Mouse (Mus musculus) embryonic facial prominence, embryonic 11.5 days (tissue): ENCODE results near the gene Rora. TPM values are rescaled to one million over a fixed set of nuclear protein-coding genes. Genes with fewer than 3 reads are reported as not detected.

Experiments used
- ATAC-seq: fragments of 200-750 bp; cut with Nextera tagmentation; replicated peaks from 2 replicates; pipeline ENCODE4 v1.8.0; 2017; ENCODE audit warnings: low read depth; ENCODE audit not compliant: insufficient number of reproducible peaks, low FRiP score, low TSS enrichment
- DNase-seq: peaks from one replicate; pipeline ENCODE4 v3.0.0-alpha.2; 2015; ENCODE audit warnings: low spot score
- H3K27ac ChIP-seq: fragments of 300-500 bp; sonication (generic); replicated peaks from 2 replicates; pipeline ENCODE4 v1.5.1; 2014; ENCODE audit warnings: mild to moderate bottlenecking, low read depth, low read length, control low read depth
- H3K27me3 ChIP-seq: fragments of 300-500 bp; sonication (generic); 2 replicates; pipeline ENCODE4 v1.6.1; 2014; ENCODE audit warnings: mild to moderate bottlenecking, low read length, moderate library complexity, mixed read lengths; ENCODE audit not compliant: control insufficient read depth, insufficient read depth
- H3K36me3 ChIP-seq: fragments of 300-500 bp; sonication (generic); replicated peaks from 2 replicates; pipeline ENCODE4 v1.6.1; 2014; ENCODE audit warnings: low read depth, mild to moderate bottlenecking, low read length, moderate library complexity, mixed read lengths; ENCODE audit not compliant: control insufficient read depth, insufficient read depth
- H3K4me1 ChIP-seq: fragments of 300-500 bp; sonication (generic); 2 replicates; pipeline ENCODE4 v1.6.1; 2014; ENCODE audit warnings: low read length, mixed read lengths; ENCODE audit not compliant: control insufficient read depth, insufficient read depth
- H3K4me2 ChIP-seq: fragments of 300-500 bp; sonication (generic); 2 replicates; pipeline ENCODE4 v1.6.1; 2014; ENCODE audit warnings: low read depth, mild to moderate bottlenecking, control low read depth, low read length, moderate library complexity
- H3K4me3 ChIP-seq: fragments of 300-500 bp; sonication (generic); 2 replicates; pipeline ENCODE4 v1.5.1; 2014; ENCODE audit warnings: low read depth, low read length, control low read depth
- H3K9ac ChIP-seq: fragments of 300-500 bp; sonication (generic); replicated peaks from 2 replicates; pipeline ENCODE4 v1.6.1; 2014; ENCODE audit warnings: mild to moderate bottlenecking, control low read depth, low read length
- H3K9me3 ChIP-seq: fragments of 300-500 bp; sonication (generic); replicated peaks from 2 replicates; pipeline ENCODE4 v1.6.1; 2016; ENCODE audit warnings: mild to moderate bottlenecking, low read length, inconsistent platforms, mixed read lengths; ENCODE audit not compliant: control insufficient read depth
- WGBS: fragments of 180-500 bp; shearing (Covaris S2); extraction: QIAGEN DNeasy Blood & Tissue Kit; methylation state at CpG from one replicate; pipeline ENCODE4 v1.1.7; 2014; 5-methylcytosine and 5-hydroxymethylcytosine counted together
- polyA plus RNA-seq: library from polyadenylated mRNA; unstranded; fragments of >200 nt; fragmentation: Nextera tagmentation; extraction: Ambion mirVana; gene quantifications from 2 replicates; pipeline ENCODE4 v1.2.1, GENCODE M21; 2014

The Rora gene
- polyA plus RNA-seq, 1 experiment from 2014 or later = 5.7 TPM

GRCm38 (mm10) chr9:68672459-68672858, 18.9 kb downstream of the Rora start:
- Histone ChIP-seq H3K36me3 (no peaks in the 10 kb centered on the region), H3K27me3 (no peaks in the 10 kb centered on the region), H3K9me3 (no peaks in the 10 kb centered on the region), H3K27ac (no peak overlapping the region), H3K9ac (no peak overlapping the region), H3K4me1 (no peaks in the 10 kb centered on the region; the same call in 1 of the 2 replicates), H3K4me3 (no peak overlapping the region), H3K4me2 (no peak overlapping the region)
- DNase-seq (no peak), ATAC-seq (no peak)
- WGBS = 32% methylated on average over 5 of the region's 5 CpGs

GRCm38 (mm10) chr9:68673221-68673620, 19.6 kb downstream of the Rora start:
- DNase-seq = no peak
- Histone ChIP-seq H3K4me3 (no peak overlapping the region), H3K27ac (no peak overlapping the region), H3K4me2 (no peak overlapping the region), H3K27me3 (no peaks in the 10 kb centered on the region), H3K9ac (no peak overlapping the region), H3K36me3 (no peaks in the 10 kb centered on the region), H3K4me1 (no peaks in the 10 kb centered on the region; the same call in 1 of the 2 replicates), H3K9me3 (no peaks in the 10 kb centered on the region)
- no peak for ATAC-seq
- WGBS = 58% methylated on average over 1 of the region's 1 CpGs

- Histone ChIP-seq H3K4me3 (no peak overlapping the region), H3K36me3 (no peaks in the 10 kb centered on the region), H3K4me2 (no peak overlapping the region), H3K27me3 (no peaks in the 10 kb centered on the region), H3K27ac (no peak overlapping the region), H3K4me1 (no peaks in the 10 kb centered on the region), H3K9me3 (no peaks in the 10 kb centered on the region), H3K9ac (no peak overlapping the region)
- DNase-seq = no peak
- ATAC-seq = no peak
- WGBS = 89% methylated on average over 12 of the region's 12 CpGs
These were observed 26.3 kb downstream of the Rora start for GRCm38 (mm10) chr9:68679871-68680374.

GRCm38 (mm10) chr9:68683938-68684337, 30.4 kb downstream of the Rora start:
- H3K9ac ChIP-seq = no peak overlapping the region
- H3K4me2 ChIP-seq = no peak overlapping the region
- ATAC-seq = no peak
- H3K36me3 ChIP-seq = no peaks in the 10 kb centered on the region
- H3K27ac ChIP-seq = no peak overlapping the region
- WGBS = 21% methylated on average over 3 of the region's 3 CpGs
- H3K27me3 ChIP-seq = no peaks in the 10 kb centered on the region
- no peaks in the 10 kb centered on the region for H3K4me1 ChIP-seq
- no peak for DNase-seq
- no peaks in the 10 kb centered on the region for H3K9me3 ChIP-seq
- no peak overlapping the region for H3K4me3 ChIP-seq

GRCm38 (mm10) chr9:68685562-68685961, 32.0 kb downstream of the Rora start:
- Histone ChIP-seq H3K4me3 (no peak overlapping the region), H3K4me1 (no peaks in the 10 kb centered on the region), H3K9ac (no peak overlapping the region), H3K27me3 (no peaks in the 10 kb centered on the region), H3K4me2 (no peak overlapping the region), H3K36me3 (no peaks in the 10 kb centered on the region), H3K9me3 (no peaks in the 10 kb centered on the region), H3K27ac (no peak overlapping the region)
- DNase-seq (no peak), ATAC-seq (no peak)
- WGBS = 38% methylated on average over 5 of the region's 5 CpGs

GRCm38 (mm10) chr9:68687251-68687874, 33.8 kb downstream of the Rora start:
- no peak overlapping the region for H3K27ac ChIP-seq
- H3K27me3 ChIP-seq = no peaks in the 10 kb centered on the region
- H3K36me3 ChIP-seq = no peaks in the 10 kb centered on the region
- 38% methylated on average over 10 of the region's 10 CpGs for WGBS
- no peak overlapping the region for H3K4me2 ChIP-seq
- DNase-seq (no peak), ATAC-seq (no peak)
- no peak overlapping the region for H3K4me3 ChIP-seq
- no peaks in the 10 kb centered on the region for H3K9me3 ChIP-seq
- no peaks in the 10 kb centered on the region for H3K4me1 ChIP-seq
- H3K9ac ChIP-seq = no peak overlapping the region

- WGBS = 82% methylated on average over 2 of the region's 2 CpGs
- Histone ChIP-seq H3K27ac (no peak overlapping the region), H3K4me1 (no peaks in the 10 kb centered on the region), H3K4me3 (no peak overlapping the region), H3K36me3 (no peaks in the 10 kb centered on the region), H3K4me2 (no peak overlapping the region), H3K9me3 (no peaks in the 10 kb centered on the region), H3K27me3 (no peaks in the 10 kb centered on the region), H3K9ac (no peak overlapping the region)
- DNase-seq (no peak), ATAC-seq (no peak)
These were observed 34.6 kb downstream of the Rora start for GRCm38 (mm10) chr9:68688151-68688550.

GRCm38 (mm10) chr9:68689351-68689750, 35.8 kb downstream of the Rora start:
- 28% methylated on average over 4 of the region's 4 CpGs for WGBS
- no peak for ATAC-seq
- DNase-seq = peak; percentile 88

More at GRCm38 (mm10) chr9:68689351-68689750, 35.8 kb downstream of the Rora start:
- Histone ChIP-seq H3K27ac (no peak overlapping the region), H3K27me3 (no peaks in the 10 kb centered on the region), H3K4me1 (no peaks in the 10 kb centered on the region), H3K9ac (no peak overlapping the region), H3K4me2 (no peak overlapping the region), H3K4me3 (no peak overlapping the region), H3K36me3 (no peaks in the 10 kb centered on the region), H3K9me3 (no peaks in the 10 kb centered on the region)
